Mouse (Mus musculus): ENCODE results near the gene P2ry6. TPM values are rescaled to one million over a fixed set of nuclear protein-coding genes. Genes with fewer than 3 reads are reported as not detected.
A peak's percentile ranks its signal among the peaks of the same experiment; 100 is the strongest.

The P2ry6 gene
- polyA plus RNA-seq, 1 experiment from 2014 or later, result 3.2 TPM

GRCm38 (mm10) chr7:100951903-100952302, 22.5 kb downstream of the P2ry6 start:
- Histone ChIP-seq H3K36me3 (replicated peaks) (no peaks in the 10 kb centered on the region), H3K4me1 (no peaks in the 10 kb centered on the region), H3K27ac (no peak overlapping the region), H3K4me3 (no peak overlapping the region), H3K4me2 (no peak overlapping the region), H3K9me3 (no peaks in the 10 kb centered on the region), H3K9ac (no peak overlapping the region), H3K27me3 (replicated peaks) (no peaks in the 10 kb centered on the region)
- no peak for ATAC-seq (replicated peaks)
- 65% methylated on average over 2 of the region's 2 CpGs for WGBS

GRCm38 (mm10) chr7:100950481-100951010, 23.9 kb downstream of the P2ry6 start:
- no peak overlapping the region for H3K9ac ChIP-seq
- H3K9me3 ChIP-seq, result no peaks in the 10 kb centered on the region
- ATAC-seq (replicated peaks), result no peak
- no peak overlapping the region for H3K4me2 ChIP-seq
- H3K27me3 ChIP-seq (replicated peaks), result no peaks in the 10 kb centered on the region
- H3K4me3 ChIP-seq, result no peak overlapping the region
- H3K27ac ChIP-seq, result no peak overlapping the region
- H3K4me1 ChIP-seq, result no peaks in the 10 kb centered on the region
- WGBS, result 66% methylated on average over 12 of the region's 12 CpGs
- H3K36me3 ChIP-seq (replicated peaks), result no peaks in the 10 kb centered on the region

DNA sequence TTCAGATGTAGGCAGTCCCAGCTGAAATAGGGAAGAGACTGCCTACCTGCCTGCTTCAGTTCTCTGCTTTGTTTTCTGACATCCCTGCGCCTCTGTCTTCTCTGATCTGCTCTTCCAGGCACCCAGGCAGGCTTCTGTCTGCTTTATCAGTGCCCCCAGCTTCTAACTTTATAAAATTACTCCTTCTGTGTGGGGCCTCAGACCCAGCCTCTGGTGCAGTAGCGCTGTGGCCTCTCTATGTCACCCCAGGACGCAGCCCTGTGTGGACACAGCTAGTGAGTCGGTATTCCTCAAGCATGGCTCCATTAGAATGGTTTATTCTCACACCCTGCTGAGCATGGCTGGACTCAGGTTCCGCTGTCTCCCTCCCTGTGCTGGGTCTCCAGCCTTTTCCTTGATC, 24.4 kb downstream of the P2ry6 start:
- H3K4me1 ChIP-seq, result no peaks in the 10 kb centered on the region
- WGBS, result 54% methylated on average over 5 of the region's 5 CpGs
- H3K27ac ChIP-seq, result no peak overlapping the region
- H3K4me3 ChIP-seq, result no peak overlapping the region
- no peak overlapping the region for H3K9ac ChIP-seq
- ATAC-seq (replicated peaks), result no peak
- H3K4me2 ChIP-seq, result no peak overlapping the region
- H3K27me3 ChIP-seq (replicated peaks), result no peaks in the 10 kb centered on the region
- H3K9me3 ChIP-seq, result no peaks in the 10 kb centered on the region
- H3K36me3 ChIP-seq (replicated peaks), result no peaks in the 10 kb centered on the region

DNA sequence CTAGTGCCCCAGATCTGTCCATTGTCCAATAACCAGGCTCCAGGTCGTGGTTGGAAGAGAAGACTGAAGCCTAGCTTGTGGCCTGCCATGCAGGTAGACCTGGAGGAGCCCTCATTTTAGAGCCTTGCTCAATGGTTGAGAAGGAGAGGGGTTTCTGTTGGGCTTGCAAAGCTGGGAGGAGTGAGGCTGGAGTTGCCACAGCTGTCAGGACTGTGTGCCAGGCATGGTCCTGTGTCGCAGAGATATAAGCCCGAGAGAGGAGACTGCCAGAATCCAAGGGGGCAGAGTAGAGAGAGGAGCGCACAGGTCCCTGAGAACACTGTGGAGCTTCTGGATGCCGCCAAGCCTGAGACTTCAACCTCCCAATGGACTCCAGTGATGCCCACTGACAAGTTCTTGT, 29.7 kb downstream of the P2ry6 start:
- 84% methylated on average over 5 of the region's 5 CpGs for WGBS
- no peaks in the 10 kb centered on the region for H3K9me3 ChIP-seq
- H3K4me2 ChIP-seq, result no peak overlapping the region
- H3K9ac ChIP-seq, result no peak overlapping the region
- no peaks in the 10 kb centered on the region for H3K27me3 ChIP-seq (replicated peaks)
- H3K4me3 ChIP-seq, result no peak overlapping the region
- ATAC-seq (replicated peaks), result no peak
- no peak overlapping the region for H3K27ac ChIP-seq
- H3K4me1 ChIP-seq, result peaks cover 3% of the 10 kb centered on the region; the same call in 1 of the 2 replicates
- H3K36me3 ChIP-seq (replicated peaks), result no peaks in the 10 kb centered on the region

DNA sequence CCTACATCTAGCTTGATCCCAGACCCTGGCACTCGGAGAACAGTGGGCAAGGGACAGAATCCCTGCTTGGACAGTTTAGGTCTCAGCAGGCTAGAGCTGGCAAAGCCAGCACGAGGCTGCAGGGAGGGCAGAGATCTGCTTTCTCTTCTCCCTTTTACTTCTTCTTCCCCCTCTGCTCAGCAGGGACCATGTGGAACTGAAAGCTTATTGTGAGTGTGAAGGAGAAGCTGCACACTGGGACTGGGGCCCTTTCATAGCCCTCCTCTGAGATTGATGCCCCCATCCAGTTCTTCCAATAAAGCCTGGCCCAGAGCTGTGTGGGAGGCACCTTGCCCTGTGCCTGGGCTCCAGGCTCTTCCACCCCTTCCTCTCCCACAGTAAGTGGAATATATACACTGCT, 30.1 kb downstream of the P2ry6 start:
- peaks cover 3% of the 10 kb centered on the region; the same call in 1 of the 2 replicates for H3K4me1 ChIP-seq
- WGBS, result 65% methylated on average over 2 of the region's 2 CpGs
- H3K4me2 ChIP-seq, result no peak overlapping the region
- no peaks in the 10 kb centered on the region for H3K36me3 ChIP-seq (replicated peaks)
- no peak overlapping the region for H3K9ac ChIP-seq
- no peak overlapping the region for H3K27ac ChIP-seq
- H3K27me3 ChIP-seq (replicated peaks), result no peaks in the 10 kb centered on the region
- no peaks in the 10 kb centered on the region for H3K9me3 ChIP-seq
- no peak for ATAC-seq (replicated peaks)
- H3K4me3 ChIP-seq, result no peak overlapping the region

DNA sequence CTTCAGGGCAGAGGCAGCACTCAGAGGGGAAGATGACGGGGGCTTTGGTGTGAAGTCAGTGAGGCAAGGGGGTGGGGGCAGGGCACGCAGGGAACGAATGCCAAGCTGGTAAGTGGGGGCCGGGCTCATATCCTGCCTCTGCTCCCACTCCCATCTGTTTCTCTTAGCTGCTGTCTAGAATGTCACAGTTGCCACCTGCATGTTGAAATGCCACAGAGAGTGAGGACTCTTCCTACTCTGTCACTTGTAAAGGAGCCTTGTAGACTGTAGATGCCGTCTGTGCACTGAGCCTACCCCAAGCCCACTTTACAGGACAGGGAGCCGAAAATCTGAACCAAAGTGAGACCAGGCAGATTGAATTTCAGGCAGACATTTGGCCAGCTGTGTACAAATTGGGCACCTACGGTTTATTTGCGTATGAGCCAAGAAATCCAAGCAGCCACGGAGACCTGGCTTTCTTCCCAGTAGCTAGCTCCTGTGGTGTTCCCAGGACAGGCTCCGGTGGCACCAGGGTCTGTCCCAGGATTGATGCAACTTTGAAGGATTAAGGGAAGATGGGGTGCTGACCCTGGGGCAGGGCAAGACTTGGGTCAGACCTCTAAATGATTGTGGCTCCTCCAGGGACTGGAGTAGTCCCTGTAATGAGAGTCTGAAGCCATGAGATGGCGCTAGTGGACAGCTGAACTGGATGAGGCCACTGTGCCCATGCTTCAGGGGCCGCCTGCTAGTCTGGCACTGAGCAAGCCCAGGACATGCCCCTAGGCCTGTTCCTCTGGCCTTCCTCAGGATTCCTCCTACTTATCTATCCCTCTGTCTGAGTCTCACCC, 31.4 kb downstream of the P2ry6 start:
- 43% methylated on average over 12 of the region's 12 CpGs for WGBS
- H3K4me3 ChIP-seq, result no peak overlapping the region
- peak; percentile 53; the same call in 1 of the 2 replicates for ATAC-seq (replicated peaks)
- no peak overlapping the region for H3K27ac ChIP-seq
- no peak overlapping the region for H3K9ac ChIP-seq
- no peaks in the 10 kb centered on the region for H3K36me3 ChIP-seq (replicated peaks)
- no peak overlapping the region for H3K4me2 ChIP-seq
- peaks cover 3% of the 10 kb centered on the region; the same call in 1 of the 2 replicates for H3K4me1 ChIP-seq
- H3K9me3 ChIP-seq, result no peaks in the 10 kb centered on the region
- H3K27me3 ChIP-seq (replicated peaks), result no peaks in the 10 kb centered on the region

DNA sequence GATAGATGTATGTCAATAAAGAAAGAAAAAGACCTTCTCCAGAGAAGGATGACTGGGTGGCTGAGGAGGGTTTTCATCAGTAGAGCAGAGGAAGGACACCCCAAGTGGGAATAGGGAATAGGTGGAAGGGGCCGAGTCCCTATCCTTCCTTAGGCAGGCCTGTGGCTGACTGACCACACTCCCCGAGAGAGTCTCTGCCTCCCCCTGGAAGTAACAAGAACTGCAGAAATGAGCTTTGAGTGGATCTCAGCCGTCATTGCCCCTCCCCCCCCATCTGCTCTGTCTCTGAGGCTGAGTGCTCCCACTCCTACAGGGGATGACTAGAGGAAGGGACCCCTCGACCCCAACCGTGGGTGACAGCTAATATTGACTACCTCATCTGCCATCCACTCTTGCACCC, 33.3 kb downstream of the P2ry6 start:
- WGBS, result 45% methylated on average over 5 of the region's 5 CpGs
- no peak overlapping the region for H3K4me3 ChIP-seq
- H3K4me1 ChIP-seq, result peaks cover 3% of the 10 kb centered on the region; the same call in 1 of the 2 replicates
- no peak overlapping the region for H3K27ac ChIP-seq
- no peaks in the 10 kb centered on the region for H3K27me3 ChIP-seq (replicated peaks)
- no peak overlapping the region for H3K4me2 ChIP-seq
- H3K36me3 ChIP-seq (replicated peaks), result no peaks in the 10 kb centered on the region
- H3K9me3 ChIP-seq, result no peaks in the 10 kb centered on the region
- no peak overlapping the region for H3K9ac ChIP-seq
- ATAC-seq (replicated peaks), result no peak

- H3K9ac ChIP-seq, result no peak overlapping the region
- no peak overlapping the region for H3K27ac ChIP-seq
- H3K4me3 ChIP-seq, result no peak overlapping the region
- H3K4me1 ChIP-seq, result no peaks in the 10 kb centered on the region
- ATAC-seq (replicated peaks), result no peak
- H3K9me3 ChIP-seq, result no peaks in the 10 kb centered on the region
- peaks cover 3% of the 10 kb centered on the region for H3K27me3 ChIP-seq (replicated peaks)
- H3K36me3 ChIP-seq (replicated peaks), result no peaks in the 10 kb centered on the region
- 88% methylated on average over 16 of the region's 16 CpGs for WGBS
- H3K4me2 ChIP-seq, result no peak overlapping the region
Measured at GRCm38 (mm10) chr7:100938106-100938505, 36.3 kb downstream of the P2ry6 start.

DNA sequence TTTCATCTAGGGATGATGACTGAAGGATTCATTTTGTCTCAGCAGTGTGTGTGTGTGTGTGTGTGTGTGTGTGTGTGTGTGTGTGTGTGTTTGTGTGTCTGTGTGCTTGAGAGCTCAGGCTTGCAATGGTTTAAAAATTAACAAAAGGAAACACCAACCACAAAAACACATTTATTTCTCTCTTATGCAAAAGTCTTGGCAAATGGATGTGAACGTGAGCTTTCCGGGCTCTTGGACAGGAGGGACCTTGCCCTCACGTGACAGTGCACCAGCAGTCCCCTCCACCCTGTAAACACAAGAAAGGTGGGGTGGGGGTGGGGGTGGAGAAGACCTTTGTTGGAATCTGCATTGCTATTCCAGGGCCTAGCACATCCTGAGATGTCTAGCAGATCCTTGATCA, 37.0 kb downstream of the P2ry6 start:
- no peak overlapping the region for H3K4me3 ChIP-seq
- H3K4me2 ChIP-seq, result no peak overlapping the region
- no peaks in the 10 kb centered on the region for H3K36me3 ChIP-seq (replicated peaks)
- no peak overlapping the region for H3K9ac ChIP-seq
- H3K27me3 ChIP-seq (replicated peaks), result peaks cover 9% of the 10 kb centered on the region
- WGBS, result 85% methylated on average over 3 of the region's 3 CpGs
- no peak for ATAC-seq (replicated peaks)
- peaks cover 3% of the 10 kb centered on the region for H3K4me1 ChIP-seq
- no peak overlapping the region for H3K27ac ChIP-seq
- H3K9me3 ChIP-seq, result no peaks in the 10 kb centered on the region

DNA sequence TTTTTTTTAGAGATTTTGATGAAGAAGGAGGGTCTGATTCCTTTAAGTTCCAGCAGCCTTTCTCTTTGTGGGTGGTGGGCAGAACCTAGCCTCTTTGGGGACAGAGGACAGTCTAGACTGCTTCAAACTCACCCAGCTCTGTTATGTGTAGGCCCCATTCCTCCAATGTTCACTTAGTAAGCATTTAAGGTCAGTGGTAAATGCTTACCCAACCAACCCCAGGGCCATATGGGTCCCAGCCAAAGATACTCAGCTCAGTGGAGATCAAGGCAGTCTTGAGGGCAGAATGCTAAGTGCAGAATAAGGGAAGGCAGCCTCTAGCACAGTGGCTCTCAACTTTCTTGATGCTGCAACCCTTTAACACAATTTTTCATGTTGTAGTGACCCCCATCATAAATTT, 40.9 kb downstream of the P2ry6 start:
- Histone ChIP-seq H3K4me3 (no peak overlapping the region), H3K9ac (no peak overlapping the region), H3K9me3 (no peaks in the 10 kb centered on the region), H3K27me3 (replicated peaks) (peaks cover 45% of the 10 kb centered on the region), H3K27ac (no peak overlapping the region), H3K4me1 (peaks cover 30% of the 10 kb centered on the region), H3K4me2 (no peak overlapping the region), H3K36me3 (replicated peaks) (no peaks in the 10 kb centered on the region)
- no peak for ATAC-seq (replicated peaks)

DNA sequence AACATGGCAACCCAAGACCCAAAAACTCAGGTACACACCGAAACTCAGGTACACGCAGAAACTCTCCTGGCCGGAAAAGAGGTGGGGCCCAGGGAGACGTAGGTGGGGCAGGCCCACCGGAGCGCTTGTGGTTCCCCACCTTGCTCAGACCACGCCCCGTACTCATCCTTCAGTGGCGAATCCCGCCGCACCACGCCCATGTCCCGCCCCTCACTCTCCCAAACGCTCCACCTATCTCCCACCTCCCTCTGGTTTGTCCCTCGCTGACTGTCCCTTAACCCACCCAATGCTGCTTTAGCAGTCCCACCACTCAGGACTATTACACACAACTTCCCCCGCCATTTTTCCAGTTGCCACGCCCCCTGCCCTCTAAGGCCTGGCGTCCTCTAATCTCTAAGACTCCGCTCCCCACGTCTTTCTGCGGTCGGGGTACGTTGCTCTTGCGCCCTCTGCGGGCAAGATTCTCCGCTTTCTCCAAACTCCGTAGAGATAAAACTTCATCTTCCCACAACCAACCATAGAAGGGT, 41.9 kb downstream of the P2ry6 start:
- Histone ChIP-seq H3K4me2 (peak overlapping the region; percentile 89), H3K9ac (peak overlapping the region; percentile 33; the same call in 1 of the 2 replicates), H3K4me3 (peak overlapping the region; percentile 43), H3K4me1 (peaks cover 34% of the 10 kb centered on the region), H3K27me3 (replicated peaks) (peaks cover 45% of the 10 kb centered on the region), H3K27ac (peak overlapping the region; percentile 67), H3K36me3 (replicated peaks) (no peaks in the 10 kb centered on the region), H3K9me3 (no peaks in the 10 kb centered on the region)
- under 1% methylated on average over 27 of the region's 27 CpGs for WGBS
- peak; percentile 83 for ATAC-seq (replicated peaks)

- ATAC-seq (replicated peaks), result peak; percentile 70
- peak within 1 kb of the TSS; percentile 33 for H3K9ac ChIP-seq
- peak within 1 kb of the TSS; percentile 43 for H3K4me3 ChIP-seq
- no peaks in the 10 kb centered on the region for H3K36me3 ChIP-seq (replicated peaks)
- peak within 1 kb of the TSS; percentile 67 for H3K27ac ChIP-seq
- peaks cover 48% of the 10 kb centered on the region for H3K27me3 ChIP-seq (replicated peaks)
- peak within 1 kb of the TSS; percentile 89 for H3K4me2 ChIP-seq
- no peaks in the 10 kb centered on the region for H3K9me3 ChIP-seq
- H3K4me1 ChIP-seq, result peaks cover 38% of the 10 kb centered on the region
- WGBS, result 0% methylated on average over 34 of the region's 35 CpGs
Measured at GRCm38 (mm10) chr7:100931926-100932480, 42.4 kb downstream of the P2ry6 start, which contains the start of gene Arhgef17. Gene Arhgef17 (minus strand): TSS chr7:100932107.

Measured in midbrain, embryonic 15.5 days (tissue).